Comparison of ENCODE assay signal across 31 mouse cellular contexts in the genomic region with DNA sequence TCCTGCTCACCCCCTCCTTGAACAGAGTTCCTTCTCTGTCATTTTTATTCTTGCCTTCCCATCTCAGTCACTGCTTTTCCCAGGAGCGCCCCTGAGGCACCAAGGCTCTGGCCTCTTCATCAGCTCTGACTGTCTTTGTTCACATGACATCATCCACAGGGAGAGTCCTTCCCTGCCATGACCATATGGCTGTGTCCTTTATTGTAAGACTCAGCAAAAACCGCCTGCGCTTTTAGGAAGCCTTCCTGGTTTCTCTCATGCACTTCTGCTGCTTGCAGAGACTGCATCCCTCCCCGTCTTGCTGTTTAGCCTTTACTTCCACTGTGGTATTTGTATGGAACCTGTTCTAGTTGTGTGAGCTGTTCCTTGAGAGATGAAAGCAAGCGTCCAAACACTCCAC.
DNase-seq lines count a peak whose midpoint lies in the region; ATAC-seq and TF ChIP-seq lines count a peak whose summit lies in the region.
"Had no signal": no experiment of that assay in that cellular context is flagged by ENCODE, and none has a peak within 500 bp of the region (broad histone marks: within the 10 kb centered on the region; RNA-seq: fewer than 3 reads in every experiment).

No protein-coding gene starts in this region.

- no peak for TF ChIP-seq POLR2A in olfactory bulb, adult 2 months (IDR thresholded peaks at IDR 0.05; ENCODE audit: insufficient read depth, low read depth, low read length)

- peaks cover 49% of the 10 kb centered on the region for H3K4me1 ChIP-seq in olfactory bulb, adult 2 months (ENCODE audit: control insufficient read depth, insufficient read depth, low read length)
- H3K4me1 ChIP-seq in forebrain, embryonic 13.5 days, result peaks cover 19% of the 10 kb centered on the region; the same call in 1 of the 2 replicates
- H3K4me1 ChIP-seq in forebrain, embryonic 10.5 days, result no peaks in the 10 kb centered on the region
- H3K4me1 ChIP-seq: liver, embryonic 12.5 days; midbrain, embryonic 12.5 days had no signal

- DNase-seq in frontal cortex, postnatal 25 days (ENCODE audit: low spot score in 2 of 2), result no peak
- peak; percentile 4 for DNase-seq in right cerebral cortex, postnatal 14 days
- no peak for DNase-seq in right cerebral cortex, postnatal 4 days
- peak; percentile 81 for DNase-seq in cerebellum, adult 9-11 months
- no peak for DNase-seq in forebrain, embryonic 10.5 days (ENCODE audit: extremely low spot score, low spot score)
- DNase-seq: adrenal gland, adult 2 months; adrenal gland, postnatal 36 days; gastrocnemius, postnatal 25 days; heart, adult 18-20 months; heart, postnatal 36 days; kidney, adult 8-10 months; kidney, postnatal 14 days; left cerebral cortex, postnatal 4 days; liver, postnatal 0 days; lung, postnatal 36 days; thymus, adult 18-20 months; thymus, postnatal 36 days had no signal

- peaks cover 6% of the 10 kb centered on the region; the same call in 1 of the 2 replicates for H3K9me3 ChIP-seq in forebrain, embryonic 13.5 days (replicated peaks)
- peaks cover 5% of the 10 kb centered on the region for H3K9me3 ChIP-seq in forebrain, embryonic 10.5 days
- H3K9me3 ChIP-seq: hindbrain, embryonic 13.5 days; liver, embryonic 12.5 days had no signal

- H3K9ac ChIP-seq in forebrain, embryonic 13.5 days, result no peak overlapping the region
- H3K9ac ChIP-seq: embryonic facial prominence, embryonic 13.5 days; hindbrain, embryonic 13.5 days; liver, embryonic 12.5 days; liver, postnatal 0 days; midbrain, embryonic 12.5 days; neural tube, embryonic 12.5 days had no signal

- peak; percentile 58 for ATAC-seq in frontal cortex, adult (ENCODE audit: low TSS enrichment)
- ATAC-seq in forebrain, embryonic 13.5 days, result no peak
- ATAC-seq: CD4-positive, CD25-positive, alpha-beta regulatory T cell, adult 4 months; intestine, embryonic 16.5 days; liver, embryonic 12.5 days; liver, postnatal 0 days had no signal

- H3K36me3 ChIP-seq in forebrain, embryonic 13.5 days (ENCODE audit: poor library complexity, severe bottlenecking), result no peaks in the 10 kb centered on the region
- H3K36me3 ChIP-seq in forebrain, embryonic 10.5 days (replicated peaks), result no peaks in the 10 kb centered on the region
- H3K36me3 ChIP-seq: embryonic facial prominence, embryonic 13.5 days; hindbrain, embryonic 13.5 days; liver, embryonic 12.5 days; midbrain, embryonic 12.5 days; neural tube, embryonic 12.5 days had no signal

- H3K4me3 ChIP-seq in olfactory bulb, adult 2 months (ENCODE audit: insufficient read depth, low read depth, low read length), result no peak overlapping the region
- H3K4me3 ChIP-seq in forebrain, embryonic 13.5 days, result no peak overlapping the region
- no peak overlapping the region for H3K4me3 ChIP-seq in forebrain, embryonic 10.5 days
- H3K4me3 ChIP-seq: embryonic facial prominence, embryonic 13.5 days; hindbrain, embryonic 13.5 days; liver, embryonic 12.5 days; megakaryocyte, embryonic 14.5 days; midbrain, embryonic 12.5 days; myocyte; neural tube, embryonic 12.5 days had no signal

- no peaks in the 10 kb centered on the region for H3K27me3 ChIP-seq in forebrain, embryonic 13.5 days
- H3K27me3 ChIP-seq in forebrain, embryonic 10.5 days (ENCODE audit: poor library complexity, severe bottlenecking), result no peaks in the 10 kb centered on the region
- H3K27me3 ChIP-seq: embryonic facial prominence, embryonic 13.5 days; hindbrain, embryonic 13.5 days; liver, embryonic 12.5 days; midbrain, embryonic 12.5 days; neural tube, embryonic 12.5 days had no signal

- TF ChIP-seq CTCF in olfactory bulb, adult 2 months (IDR thresholded peaks at IDR 0.05; ENCODE audit: insufficient read depth, low read depth, low read length), result no peak

- H3K4me2 ChIP-seq in forebrain, embryonic 13.5 days, result no peak overlapping the region
- H3K4me2 ChIP-seq: embryonic facial prominence, embryonic 13.5 days; heart, embryonic 11.5 days; hindbrain, embryonic 13.5 days; liver, embryonic 12.5 days; midbrain, embryonic 12.5 days; neural tube, embryonic 12.5 days had no signal

- 89% methylated on average over 5 of the region's 5 CpGs for WGBS in olfactory bulb, adult 2 months
- WGBS in forebrain, embryonic 13.5 days, result 74% methylated on average over 5 of the region's 5 CpGs
- 87% methylated on average over 5 of the region's 5 CpGs for WGBS in forebrain, embryonic 10.5 days

- H3K27ac ChIP-seq in olfactory bulb, adult 2 months (ENCODE audit: insufficient read depth, low read depth, low read length), result peak overlapping the region; percentile 92; the same call in 1 of the 2 replicates
- no peak overlapping the region for H3K27ac ChIP-seq in forebrain, embryonic 13.5 days
- no peak overlapping the region for H3K27ac ChIP-seq in forebrain, embryonic 10.5 days
- H3K27ac ChIP-seq: embryonic facial prominence, embryonic 13.5 days; hindbrain, embryonic 13.5 days; liver, embryonic 12.5 days; midbrain, embryonic 12.5 days; neural tube, embryonic 12.5 days; stomach, postnatal 0 days had no signal

Comparison
In these comparisons a context has a peak if more than half of its experiments do, and no peak if none do; other contexts are left out.
1. DNase-seq: peak in right cerebral cortex, postnatal 14 days (single experiment) and cerebellum, adult 9-11 months (single experiment); none in frontal cortex, postnatal 25 days (0 of 2), right cerebral cortex, postnatal 4 days (single experiment) and forebrain, embryonic 10.5 days (single experiment).